Mouse (Mus musculus) adrenal gland, postnatal 4 days (tissue): ENCODE results near the gene Rnf212b. TPM values are rescaled to one million over a fixed set of nuclear protein-coding genes. Genes with fewer than 3 reads are reported as not detected.
"Not testable (repeated sequence)": the region's sequence is repeated elsewhere in the genome, so short reads cannot be mapped to it uniquely, and the experiment has no call there.

ENCODE experiments used
- DNase-seq, 2 experiments: peaks; one replicate each; pipeline ENCODE4 v3.0.0; 2021 to 2022; ENCODE audit warnings: low spot score in 2 of 2, mixed read lengths in 2 of 2
- long read RNA-seq, 2 experiments: library from polyadenylated mRNA; stranded (forward); transcript quantifications; one replicate each; pipeline ENCODE4 v2.0.0; 2021
- total RNA-seq, 2 experiments: library from RNA; stranded (reverse); gene quantifications; 2 replicates each; pipeline ENCODE4 v1.2.3; 2021

Rnf212b gene
- total RNA-seq = under 1 TPM; 0.37 to 0.42 TPM
- long read RNA-seq, experiment 1, partial matches to known transcripts = 0 of 1 reads
- long read RNA-seq, experiment 1, other reads (novel, unspliced or antisense) = 1 of 1 reads
- long read RNA-seq, experiment 2, partial matches to known transcripts = 0 of 1 reads
- long read RNA-seq, experiment 2, other reads (novel, unspliced or antisense) = 1 of 1 reads

GRCm38 (mm10) chr14:54813991-54814390, at the start of gene Rnf212b:
TSS of gene Rnf212b (plus strand) at chr14:54814141.
- no peak for DNase-seq

DNA sequence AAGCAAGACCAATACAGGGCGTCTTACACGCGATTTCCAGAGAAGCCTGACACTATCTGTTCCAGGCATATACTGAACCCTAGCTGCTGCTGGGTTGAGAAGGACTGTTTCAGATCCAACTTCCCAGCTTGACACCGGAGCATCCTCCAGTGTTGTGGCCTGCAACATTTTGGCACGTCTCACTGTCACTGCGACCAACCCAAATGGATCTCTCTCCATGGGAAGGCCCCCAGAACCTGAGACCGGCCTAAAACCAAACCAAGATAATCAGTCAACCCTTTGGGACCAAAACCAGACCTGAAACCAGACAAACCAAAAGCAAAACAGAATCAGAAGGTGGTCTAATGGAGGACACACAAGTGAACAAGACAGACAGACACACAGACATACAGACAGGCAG, 47.0 kb upstream of the Rnf212b start:
- DNase-seq = not testable (repeated sequence)

- DNase-seq = no peak
Observed at GRCm38 (mm10) chr14:54768314-54769067, 45.5 kb upstream of the Rnf212b start.

DNA sequence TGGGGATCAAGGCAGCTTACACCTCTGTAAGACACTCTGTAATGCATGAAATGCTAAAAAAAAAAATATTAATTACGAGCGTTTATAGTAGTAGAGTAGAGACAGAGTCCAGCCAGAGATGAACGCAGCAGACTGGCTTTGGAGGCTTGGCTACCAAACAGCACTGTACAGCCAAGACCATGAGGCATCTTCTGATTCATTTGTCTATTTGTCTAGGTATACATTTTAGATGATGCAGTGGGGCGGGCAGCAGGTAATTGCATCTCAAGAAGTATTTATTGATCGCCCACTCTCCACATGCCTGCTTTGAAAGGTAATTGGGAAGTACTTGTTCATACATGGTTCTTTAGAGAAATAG, 44.9 kb upstream of the Rnf212b start:
- DNase-seq = no peak

DNA sequence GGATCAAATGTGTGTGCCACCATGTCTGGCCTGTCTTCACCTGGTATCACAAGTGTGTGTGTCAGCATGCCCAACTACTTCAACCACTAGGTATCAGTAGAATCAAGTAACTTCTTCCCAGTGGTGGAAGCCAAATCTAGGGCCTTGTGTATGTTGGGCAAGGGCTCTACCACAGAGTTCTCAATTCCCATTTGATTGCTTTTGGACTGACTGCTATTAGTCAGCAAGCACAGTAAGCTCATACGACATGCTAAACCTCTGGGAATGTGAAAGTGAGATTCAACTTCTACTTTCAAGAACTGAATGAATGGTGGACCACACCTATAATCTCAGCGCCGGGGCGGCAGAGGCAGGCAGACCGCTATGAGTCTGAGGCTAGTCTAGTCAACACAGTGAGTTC, 43.6 kb upstream of the Rnf212b start:
- DNase-seq = no peak

DNA sequence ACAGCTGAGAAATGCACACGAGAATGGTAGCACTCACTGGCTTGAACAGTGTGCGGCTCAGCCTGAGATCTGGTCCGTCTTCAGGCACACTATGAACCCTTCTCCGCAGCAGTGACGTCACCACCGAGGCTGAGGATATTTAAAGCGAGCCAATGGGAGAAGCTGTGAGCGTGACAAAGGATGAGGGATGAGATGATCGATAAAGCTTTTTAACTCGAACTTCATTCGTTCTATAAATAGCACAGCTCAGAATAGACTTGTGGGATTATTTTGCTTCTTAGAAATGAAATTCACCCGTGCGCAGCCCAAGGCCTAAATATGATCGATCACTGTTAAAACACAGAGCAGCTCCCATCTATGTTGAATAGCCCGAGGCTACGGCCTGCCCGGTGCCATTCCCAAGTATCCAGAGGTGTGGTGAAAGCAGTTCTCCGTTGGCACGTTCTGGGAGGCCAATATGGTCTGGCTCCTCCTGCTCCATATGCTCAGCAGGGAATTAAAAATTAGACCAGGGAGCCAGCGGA, 41.5 kb upstream of the Rnf212b start:
- no peak for DNase-seq

GRCm38 (mm10) chr14:54775534-54776041, 38.4 kb upstream of the Rnf212b start:
- no peak for DNase-seq

GRCm38 (mm10) chr14:54776768-54777167, 37.2 kb upstream of the Rnf212b start:
- no peak for DNase-seq

GRCm38 (mm10) chr14:54777893-54778292, 36.0 kb upstream of the Rnf212b start:
- DNase-seq = no peak

DNA sequence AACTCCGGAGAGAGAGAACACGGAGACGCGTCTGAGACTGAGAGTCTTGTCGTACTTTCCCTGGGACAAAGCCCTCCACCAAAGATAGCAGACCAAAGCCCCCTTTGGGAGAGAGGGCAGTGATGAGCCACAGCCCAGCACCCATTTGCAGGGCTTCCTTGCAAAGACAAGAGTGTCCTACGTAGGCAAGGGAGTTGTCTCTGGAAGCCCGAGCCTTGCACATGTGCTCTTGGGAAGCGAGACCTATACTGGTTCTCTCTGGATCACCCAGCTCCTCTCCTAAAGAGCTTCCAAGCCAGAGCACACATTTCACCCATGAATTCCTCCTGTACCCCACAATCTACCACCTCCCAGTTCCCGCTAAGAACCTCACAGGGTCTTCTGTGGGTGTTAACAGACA, 33.9 kb upstream of the Rnf212b start:
- DNase-seq = no peak

GRCm38 (mm10) chr14:54780836-54781609, 32.9 kb upstream of the Rnf212b start:
- peak; percentile 21 to 30 for DNase-seq

DNA sequence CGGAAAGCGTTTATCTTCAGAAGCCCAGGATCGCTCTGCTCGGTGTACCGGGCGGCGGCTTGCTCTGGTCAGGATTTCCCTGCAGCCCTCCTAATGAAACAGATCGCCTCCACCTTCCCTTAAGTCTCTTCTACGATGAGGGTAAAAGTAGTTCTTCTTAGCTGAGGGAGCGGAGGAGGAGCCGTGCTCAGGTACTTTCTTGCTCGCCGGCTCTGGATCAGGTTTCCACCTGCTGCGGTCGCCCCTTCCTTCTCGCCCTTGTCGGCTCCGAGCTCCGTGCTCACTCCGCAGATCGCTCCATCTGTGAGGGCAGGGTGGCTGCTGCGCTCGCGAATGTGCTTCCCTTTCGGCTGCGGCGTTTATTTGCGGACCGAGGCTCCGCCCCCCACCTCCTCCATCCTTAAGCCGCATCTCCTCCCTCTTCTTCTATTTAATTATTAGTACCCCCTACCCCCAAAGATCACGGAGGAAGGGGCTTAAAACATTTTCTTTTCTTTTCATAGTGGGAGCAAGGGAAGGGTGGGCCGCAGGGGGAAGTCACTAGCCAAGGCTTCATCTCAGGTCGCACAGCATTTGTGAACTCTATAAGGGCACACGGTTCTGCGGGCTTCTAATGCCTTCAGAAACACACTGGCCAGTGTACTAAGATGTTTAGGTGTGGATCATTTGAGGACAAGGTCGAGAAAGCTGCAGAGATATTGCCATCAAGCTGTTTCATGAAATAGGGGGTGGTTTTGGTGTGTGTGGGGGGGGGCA, 32.2 kb upstream of the Rnf212b start, which contains the start of gene Slc7a8:
Slc7a8 (minus strand) TSS at position 337 of the 756 bp plus-strand sequence.
- DNase-seq = peak in 1 of 2 experiments; percentile 21

GRCm38 (mm10) chr14:54782971-54783370, 31.0 kb upstream of the Rnf212b start:
- DNase-seq = no peak

DNA sequence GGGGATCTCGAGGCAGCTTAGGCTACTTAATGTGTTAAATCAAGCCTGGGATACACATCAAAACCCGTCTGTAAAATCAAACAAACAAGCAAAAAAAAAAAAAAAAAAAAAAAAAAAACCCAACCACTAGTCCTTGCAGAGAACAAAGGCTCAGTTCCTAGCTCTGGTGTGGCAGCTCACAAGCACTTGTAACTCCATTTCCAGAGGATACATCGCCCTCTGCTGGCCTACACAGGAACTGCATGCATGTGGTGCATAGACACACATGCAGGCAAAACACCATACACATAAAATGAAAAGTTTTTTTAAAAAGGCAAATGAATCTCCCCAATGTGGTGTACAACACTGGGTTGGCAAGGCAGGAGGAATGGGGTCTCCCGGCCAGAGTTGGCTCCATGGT, 28.0 kb upstream of the Rnf212b start:
- DNase-seq = peak; percentile 31 to 65

DNA sequence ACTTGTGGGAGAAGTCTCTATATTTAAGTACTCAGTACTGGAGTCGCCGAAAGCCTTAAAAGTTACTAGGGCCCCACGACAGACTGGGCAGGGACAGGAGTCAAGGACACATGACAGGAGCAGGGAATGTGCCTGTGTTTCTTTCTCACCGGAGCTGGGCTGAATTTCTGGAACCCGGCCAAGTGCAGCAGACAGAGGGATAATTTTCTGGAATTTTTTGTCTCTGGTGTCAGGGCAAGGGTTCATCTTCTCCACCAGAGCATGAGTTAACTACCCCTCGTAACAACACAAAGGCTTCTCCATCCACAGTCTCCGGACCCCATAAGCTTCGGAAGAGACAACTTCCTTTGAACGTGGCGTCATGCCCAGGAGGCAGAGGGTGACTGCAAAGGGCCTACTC, 27.5 kb upstream of the Rnf212b start:
- DNase-seq = peak in 1 of 2 experiments; percentile 23

DNA sequence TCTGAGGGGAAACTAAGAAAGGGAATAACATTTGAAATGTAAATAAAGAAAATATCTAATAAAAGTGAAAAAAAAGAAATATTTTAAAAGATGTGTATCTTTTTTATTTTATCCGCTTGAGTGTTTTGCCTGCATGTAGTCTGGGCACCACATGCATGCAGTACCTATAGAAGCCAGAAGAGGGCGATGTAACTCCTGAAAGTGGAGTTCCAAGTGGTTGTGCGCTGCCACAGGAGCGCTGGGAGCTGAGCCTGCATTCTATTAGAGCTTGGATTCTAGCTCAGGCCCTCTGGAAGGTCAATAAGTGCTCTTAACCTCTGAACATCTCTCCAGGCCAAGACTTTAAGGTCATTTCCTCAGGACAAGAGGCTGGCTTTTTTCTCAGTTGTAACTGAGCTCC, 26.7 kb upstream of the Rnf212b start:
- no peak for DNase-seq

GRCm38 (mm10) chr14:54788231-54788630, 25.7 kb upstream of the Rnf212b start:
- no peak for DNase-seq

- DNase-seq = no peak
Observed at GRCm38 (mm10) chr14:54792166-54792565, 21.8 kb upstream of the Rnf212b start.

GRCm38 (mm10) chr14:54793351-54793750, 20.6 kb upstream of the Rnf212b start:
- DNase-seq = no peak

DNA sequence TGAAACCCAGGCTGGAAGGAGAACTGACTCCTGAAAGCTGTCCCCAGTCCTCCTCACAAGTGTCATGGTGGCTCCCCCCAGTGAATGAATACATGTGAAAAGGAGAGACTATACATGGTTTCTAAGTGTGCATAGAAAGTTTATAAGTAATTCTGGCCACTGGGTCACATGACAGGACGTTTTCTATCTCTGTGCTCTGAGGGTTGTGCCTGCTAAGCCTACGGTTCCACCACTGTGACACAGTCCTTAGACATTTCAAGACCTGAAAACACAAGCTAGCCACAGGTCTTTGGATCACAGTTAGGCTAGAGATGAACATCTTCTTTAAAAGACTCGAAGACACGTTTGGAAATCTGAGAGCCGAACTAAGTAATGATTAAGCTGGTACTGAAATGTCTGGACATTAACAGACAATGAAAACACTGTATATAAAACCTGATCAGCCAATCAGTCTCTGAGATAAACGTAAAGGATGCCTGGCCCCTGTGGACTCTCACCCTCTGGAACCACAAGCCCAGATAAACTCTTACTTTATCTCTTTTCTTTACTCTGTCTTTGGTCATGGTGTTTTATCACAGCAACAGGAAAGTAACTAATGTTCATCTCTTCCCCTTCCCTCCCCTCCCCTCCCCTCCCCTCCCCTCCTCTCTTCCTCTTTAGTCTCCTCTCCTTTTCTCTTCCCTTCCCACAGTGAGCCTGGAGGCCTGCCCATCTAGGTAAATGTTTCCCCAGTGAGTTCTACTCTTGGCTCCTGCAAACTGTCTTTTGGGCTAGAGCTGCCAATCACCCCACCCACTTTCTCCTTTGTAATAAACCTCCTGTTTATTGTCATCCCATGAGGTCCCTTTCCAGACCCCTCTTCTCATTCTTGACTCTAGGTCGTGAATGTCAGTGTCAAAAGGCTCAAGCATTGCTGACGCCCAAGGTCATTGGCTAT, 19.8 kb upstream of the Rnf212b start:
- DNase-seq = no peak
